Mouse (Mus musculus) neural tube, embryonic 10.5 days (tissue): ENCODE results near the gene Cct2.
A peak's percentile ranks its signal among the peaks of the same experiment; 100 is the strongest.
"Not testable (repeated sequence)": the region's sequence is repeated elsewhere in the genome, so short reads cannot be mapped to it uniquely, and the experiment has no call there.

Experiments
- DNase-seq: peaks from one replicate; pipeline ENCODE4 v3.0.0-alpha.2; 2017; ENCODE audit warnings: low spot score; ENCODE audit errors: extremely low spot score

The Cct2 gene

GRCm38 (mm10) chr10:117055668-117056067 is 7.9 kb downstream of the Cct2 start:
- DNase-seq: no peak

DNA sequence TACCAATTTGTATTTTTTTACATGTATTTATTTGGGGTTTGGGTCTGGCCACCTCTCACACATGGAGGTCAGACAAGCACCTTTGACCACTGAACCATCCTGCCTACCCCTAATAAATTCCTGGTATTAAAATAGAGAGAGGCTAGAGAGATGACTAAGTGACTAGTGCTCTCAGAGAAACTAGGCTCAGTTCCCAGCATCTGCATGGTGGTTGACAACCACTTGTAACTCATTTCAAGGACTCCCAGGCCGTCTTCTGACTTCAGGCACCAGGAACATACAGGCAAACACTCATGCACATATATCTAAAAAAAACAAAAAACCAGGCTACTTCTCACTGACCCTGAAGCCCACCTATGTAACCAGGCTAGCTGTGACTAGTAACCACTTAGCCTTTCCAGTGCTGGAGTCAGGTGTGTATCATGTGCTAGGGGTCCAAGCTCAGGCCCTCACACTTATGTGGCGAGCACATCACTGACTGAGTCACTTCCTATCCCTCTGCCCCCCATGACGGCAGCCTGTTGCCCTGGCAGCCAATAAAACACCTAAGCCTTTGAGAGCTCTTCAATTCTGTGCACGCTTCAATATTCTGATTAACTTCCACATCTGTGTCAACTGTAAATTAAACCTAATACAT is 13.5 kb downstream of the Cct2 start:
- DNase-seq: no peak

DNA sequence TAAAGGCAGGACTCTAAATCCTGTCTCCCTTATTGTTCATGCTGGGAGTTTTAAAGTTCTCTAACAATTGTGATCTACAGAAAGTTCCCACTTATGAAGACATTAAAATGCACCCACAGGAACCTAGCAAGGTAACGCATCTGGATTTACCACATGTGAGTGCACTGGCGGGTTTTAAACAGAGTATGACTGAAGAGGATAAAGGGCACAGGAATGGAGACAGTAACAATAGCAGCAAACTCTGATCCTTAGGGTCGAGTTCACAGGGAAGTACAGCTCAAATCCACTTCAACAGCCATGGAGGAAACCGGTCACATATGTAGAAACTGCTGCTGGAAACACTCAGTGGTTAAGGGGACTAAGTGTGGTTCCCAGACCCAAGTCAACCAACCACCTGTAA is 14.4 kb downstream of the Cct2 start:
- DNase-seq: no peak

- peak; percentile 41 for DNase-seq
Observed at GRCm38 (mm10) chr10:117045175-117046056, 18.2 kb downstream of the Cct2 start, which contains the start of gene Lrrc10. Lrrc10 (plus strand) TSS chr10:117045341.

- not testable (repeated sequence) for DNase-seq
Observed at GRCm38 (mm10) chr10:117043497-117044166, 20.0 kb downstream of the Cct2 start.

- no peak for DNase-seq
Observed at GRCm38 (mm10) chr10:117042295-117042694, 21.3 kb downstream of the Cct2 start.

DNA sequence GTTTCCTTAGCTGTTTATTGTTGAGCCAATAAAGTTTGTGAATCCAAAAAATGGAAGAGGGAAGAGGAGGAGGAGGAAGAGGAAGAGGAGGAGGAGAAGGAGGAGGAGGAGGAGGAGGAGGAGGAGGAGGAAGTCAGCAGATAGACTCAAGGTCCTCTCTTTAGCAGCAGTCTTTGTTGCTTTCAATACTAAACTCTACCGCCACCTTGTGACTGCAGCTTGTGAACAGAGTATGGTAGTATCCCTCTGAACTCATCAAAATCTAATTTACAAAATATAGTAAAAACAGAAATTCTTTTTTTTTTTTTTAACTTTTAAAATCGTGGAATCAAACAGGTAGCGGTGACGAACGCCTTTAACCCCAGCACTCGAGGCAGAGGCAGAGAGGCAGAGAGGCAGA is 23.3 kb downstream of the Cct2 start:
- DNase-seq: no peak

DNA sequence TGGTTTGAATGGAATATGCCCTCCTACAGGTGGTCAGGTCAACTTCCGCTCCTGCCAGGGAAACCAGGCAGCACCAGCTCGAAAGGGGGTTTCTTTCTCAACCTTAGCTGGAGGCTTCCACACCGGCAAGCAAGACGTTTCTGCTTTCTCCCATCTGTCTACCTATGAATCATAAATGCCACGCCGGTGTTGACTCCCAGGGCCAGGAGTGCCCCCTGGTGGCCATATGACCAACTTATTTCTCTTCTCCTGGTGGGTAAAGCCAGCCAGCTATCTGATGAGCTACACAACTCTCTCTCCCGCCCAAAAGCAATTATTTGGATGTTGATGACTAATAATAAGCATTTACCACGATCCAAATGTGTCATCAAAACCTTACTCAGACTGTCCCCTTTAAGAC is 29.8 kb downstream of the Cct2 start:
- DNase-seq: peak; percentile 81

DNA sequence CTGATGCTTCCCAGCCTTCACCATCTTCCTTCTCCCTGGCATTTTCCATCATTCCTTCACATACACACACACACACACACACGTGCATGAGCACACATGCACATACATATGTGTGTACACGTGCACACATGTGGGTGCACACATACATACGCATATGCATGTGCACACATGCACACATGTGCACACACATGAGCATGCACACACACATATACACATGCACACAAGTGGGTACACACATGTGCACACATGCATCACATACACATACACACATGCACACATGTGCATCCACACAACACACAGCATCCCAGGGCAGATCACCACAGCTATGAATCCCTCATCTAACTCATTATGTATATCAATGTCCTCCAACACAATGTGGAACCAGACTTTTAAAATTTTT is 32.5 kb downstream of the Cct2 start:
- no peak for DNase-seq

GRCm38 (mm10) chr10:117026176-117026575 is 37.4 kb downstream of the Cct2 start:
- DNase-seq: no peak

- DNase-seq: not testable (repeated sequence)
Observed at GRCm38 (mm10) chr10:117025776-117026175, 37.8 kb downstream of the Cct2 start.

DNA sequence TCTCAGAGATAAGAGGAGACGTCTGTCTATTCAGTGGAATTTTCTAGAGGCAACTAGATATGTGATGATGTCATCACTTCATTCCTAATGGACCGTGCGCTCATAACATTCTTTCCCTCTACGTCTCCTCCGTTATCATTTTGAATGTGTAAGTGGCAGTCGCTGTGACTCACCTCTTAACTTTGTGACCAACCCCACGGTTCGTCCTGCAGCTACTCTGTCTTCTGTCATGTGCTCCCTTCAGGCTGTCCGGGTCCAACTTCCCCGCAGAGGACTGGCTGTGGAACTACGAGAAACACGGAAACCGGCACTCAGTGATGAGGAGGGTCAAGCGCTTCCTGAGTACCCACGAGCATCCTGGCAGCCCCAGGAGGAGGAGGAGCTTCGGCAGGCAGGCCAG is 39.9 kb downstream of the Cct2 start:
- no peak for DNase-seq

DNA sequence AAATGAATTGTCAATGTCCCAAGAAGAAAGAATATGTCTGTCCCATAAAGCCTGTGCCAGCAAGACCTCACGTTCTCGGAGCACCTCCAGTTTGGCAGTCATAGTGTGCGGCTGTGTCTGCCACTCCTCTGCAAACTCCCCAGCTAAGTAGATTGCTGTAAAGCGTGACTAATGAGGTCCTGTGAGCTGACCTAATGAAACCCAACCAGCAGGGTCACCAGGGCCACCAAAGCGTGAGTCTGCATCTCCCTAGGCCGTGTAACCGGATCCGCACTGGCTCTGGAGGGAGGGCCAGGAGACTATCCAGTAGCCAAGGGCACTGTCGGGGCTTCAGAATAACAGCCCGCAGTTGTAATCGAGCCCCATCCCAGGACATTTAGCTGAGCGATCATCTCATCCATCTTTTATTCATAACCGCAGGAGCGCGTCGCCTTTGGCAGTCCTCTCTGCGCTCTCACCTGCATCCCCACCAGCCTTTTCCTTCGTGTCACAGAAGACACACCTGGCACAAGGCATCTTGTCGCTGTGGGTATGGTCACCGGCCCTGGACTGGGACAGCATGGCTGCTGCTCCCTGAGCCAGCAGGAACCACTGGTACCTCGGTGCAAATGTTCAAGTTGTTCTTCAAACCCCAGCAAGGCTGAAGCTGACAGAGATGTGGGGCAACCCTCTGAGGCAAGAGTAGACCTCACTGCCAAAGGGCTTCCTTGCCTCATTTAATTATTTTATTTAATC is 42.4 kb downstream of the Cct2 start:
- DNase-seq: peak; percentile 63

- no peak for DNase-seq
Observed at GRCm38 (mm10) chr10:117018281-117018840, 45.3 kb downstream of the Cct2 start.

- DNase-seq: no peak
Observed at GRCm38 (mm10) chr10:117014565-117014964, 49.0 kb downstream of the Cct2 start.

DNA sequence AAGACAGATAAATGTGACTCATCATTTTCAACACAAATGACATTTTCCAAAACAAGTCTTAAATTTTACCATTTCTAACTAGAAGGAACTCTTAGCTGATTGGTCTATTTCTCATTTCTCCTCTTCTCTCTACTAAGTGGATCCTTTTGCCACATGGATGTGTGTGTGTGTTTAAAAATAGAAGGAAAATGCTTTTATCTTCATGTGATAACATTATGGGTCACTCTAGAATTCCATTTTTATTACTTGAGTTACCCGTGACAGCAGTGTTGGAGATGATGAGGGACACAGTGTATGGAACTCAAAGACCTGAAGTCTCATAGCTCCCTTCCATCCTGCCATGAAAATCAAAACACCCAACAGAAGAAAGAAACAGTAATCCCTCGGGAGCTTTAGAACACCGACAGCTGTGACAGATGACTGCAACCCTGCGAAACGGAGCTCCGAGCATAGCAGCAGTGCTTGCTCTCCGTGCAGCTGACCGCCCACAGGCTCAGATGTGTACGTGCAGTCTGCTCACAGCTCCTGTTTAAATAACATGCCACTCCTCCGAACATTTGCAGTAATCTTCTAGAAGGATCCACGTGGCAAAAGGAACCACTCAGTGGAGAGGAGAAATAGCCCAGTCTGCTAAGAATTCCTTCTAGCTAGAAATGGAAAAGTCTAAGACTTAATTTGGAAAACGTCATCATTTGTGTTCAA is 49.8 kb downstream of the Cct2 start:
- peak; percentile 44 for DNase-seq

DNA sequence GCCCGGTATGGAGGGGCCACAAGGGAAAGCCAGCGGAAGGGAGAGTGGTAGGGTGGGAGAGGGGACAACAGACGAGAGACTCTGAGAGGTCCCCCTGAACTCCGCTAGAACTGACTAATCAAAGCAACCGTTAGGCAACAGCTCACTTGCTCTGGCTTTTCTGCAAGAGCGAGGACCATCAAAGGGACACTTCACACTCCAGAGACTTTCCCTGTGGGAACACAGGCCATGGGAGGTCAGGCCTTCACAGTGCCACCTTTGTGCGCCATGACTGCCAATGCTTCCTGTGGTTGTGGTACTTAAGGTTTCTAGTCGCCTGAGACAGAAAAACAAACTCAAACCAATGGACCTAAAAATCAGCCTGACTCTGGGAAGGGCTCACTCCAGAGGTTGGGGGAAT is 52.6 kb downstream of the Cct2 start:
- no peak for DNase-seq

- no peak for DNase-seq
Observed at GRCm38 (mm10) chr10:117009691-117010090, 53.9 kb downstream of the Cct2 start.

GRCm38 (mm10) chr10:117005707-117006464 is 57.7 kb downstream of the Cct2 start:
- DNase-seq: no peak

DNA sequence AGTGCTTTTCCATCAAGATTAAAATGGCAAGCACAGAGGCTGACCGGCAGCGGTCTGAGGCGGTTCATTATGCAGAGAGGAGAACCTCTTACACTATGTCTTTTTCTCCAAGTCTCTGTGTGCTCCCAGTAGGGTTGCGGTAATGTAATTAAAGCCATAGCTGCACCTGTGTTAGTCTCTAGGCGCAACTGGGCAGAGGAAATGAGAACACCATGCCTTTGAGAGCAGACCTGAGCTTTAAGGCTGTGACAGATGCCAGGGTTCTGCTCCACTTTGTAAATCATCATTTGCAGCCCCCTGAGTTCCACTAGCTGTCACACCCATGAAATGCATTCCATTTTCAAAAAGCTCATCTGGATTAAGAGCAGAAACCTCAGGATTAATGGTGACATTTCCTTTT is 58.9 kb downstream of the Cct2 start:
- no peak for DNase-seq
